Mouse (Mus musculus) layer of hippocampus, postnatal 14 days (tissue): ENCODE measurements at regions not wholly inside any gene's neighbourhood (a gene's known extent, or its start where the extent isn't known, plus 50 kb on each side); places are given as distances from the start of the nearest gene placed in this dataset.

Experiments
- DNase-seq, 2 experiments: peaks; one replicate each; pipeline ENCODE4 v3.0.0; 2021 to 2022; ENCODE audit warnings: low spot score in 2 of 2, mixed read lengths in 1 of 2

DNA sequence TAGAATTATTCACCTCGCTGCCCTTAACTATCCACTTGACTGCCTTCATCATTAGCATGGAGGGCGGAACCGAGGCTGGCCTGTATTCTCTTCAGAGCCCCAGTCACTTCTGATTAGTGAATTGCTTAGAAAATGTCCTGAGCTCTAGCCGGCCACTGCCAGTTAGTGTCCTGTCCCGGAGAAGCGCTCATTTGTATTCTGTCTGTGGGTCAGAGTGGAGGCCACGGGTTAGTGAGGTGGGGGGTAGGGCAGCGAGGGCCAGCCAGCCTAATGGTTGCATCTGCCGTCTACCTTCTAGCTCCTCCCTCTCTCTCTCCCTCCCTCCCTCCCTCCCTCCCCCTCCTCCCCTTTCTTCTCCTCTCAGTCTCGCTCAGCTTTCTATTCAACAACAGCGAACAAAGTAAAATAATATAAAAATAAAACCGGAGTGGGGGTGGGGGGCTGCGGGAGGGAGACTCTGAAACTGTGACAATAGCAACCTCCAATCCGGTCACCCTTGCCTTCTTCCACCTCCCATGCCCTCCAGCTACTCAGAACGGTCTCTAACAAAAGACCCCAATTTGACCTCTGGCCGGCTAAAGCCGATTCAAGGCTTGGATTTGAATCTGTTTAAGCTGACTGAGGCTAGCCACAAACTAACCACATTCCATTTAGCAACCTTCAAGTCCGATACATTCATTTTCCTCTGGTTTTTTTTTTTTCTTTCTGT lies 155.6 kb upstream of the Klf3 start:
- peak; percentile 32 to 47 for DNase-seq

DNA sequence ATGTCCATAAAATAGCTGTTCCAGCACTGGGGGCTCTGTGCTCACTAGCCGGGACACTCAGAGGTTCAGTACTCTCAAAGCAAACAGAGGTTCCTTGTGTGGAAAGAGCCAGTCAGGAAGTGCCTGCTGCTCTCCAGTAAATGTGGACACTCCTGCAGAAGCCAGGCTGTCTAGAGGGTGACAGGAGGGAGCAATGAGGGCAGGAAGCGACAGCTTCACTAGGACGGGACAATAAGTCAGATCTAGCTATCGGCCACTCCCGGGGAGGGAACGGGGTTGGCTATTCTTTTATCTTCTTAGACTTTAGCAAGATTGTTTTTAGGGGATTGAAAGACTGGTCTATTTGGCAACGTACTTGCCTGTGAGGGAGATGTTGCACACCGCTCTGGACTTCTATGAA lies 154.7 kb upstream of the Klf3 start:
- peak in 1 of 2 experiments; percentile 16 for DNase-seq

DNA sequence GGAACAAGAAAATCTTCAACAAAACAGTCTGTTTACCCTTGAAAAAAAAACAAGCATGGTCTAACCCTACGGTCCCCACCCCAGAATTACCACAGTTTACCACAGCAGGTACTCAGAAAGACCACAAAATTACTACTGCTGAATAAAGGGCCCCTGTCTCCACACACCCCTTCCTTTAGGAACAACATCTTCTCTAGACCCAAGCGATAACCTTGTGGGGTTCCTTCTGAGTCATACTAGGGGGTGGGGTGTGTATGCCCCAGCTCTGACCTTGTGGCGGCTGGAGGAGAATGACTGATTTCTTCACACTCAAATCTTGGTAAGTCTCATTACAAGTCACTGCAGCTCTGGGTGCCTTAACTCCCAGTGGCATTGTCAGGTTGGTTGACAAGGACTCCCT lies 151.8 kb upstream of the Klf3 start:
- no peak for DNase-seq

DNA sequence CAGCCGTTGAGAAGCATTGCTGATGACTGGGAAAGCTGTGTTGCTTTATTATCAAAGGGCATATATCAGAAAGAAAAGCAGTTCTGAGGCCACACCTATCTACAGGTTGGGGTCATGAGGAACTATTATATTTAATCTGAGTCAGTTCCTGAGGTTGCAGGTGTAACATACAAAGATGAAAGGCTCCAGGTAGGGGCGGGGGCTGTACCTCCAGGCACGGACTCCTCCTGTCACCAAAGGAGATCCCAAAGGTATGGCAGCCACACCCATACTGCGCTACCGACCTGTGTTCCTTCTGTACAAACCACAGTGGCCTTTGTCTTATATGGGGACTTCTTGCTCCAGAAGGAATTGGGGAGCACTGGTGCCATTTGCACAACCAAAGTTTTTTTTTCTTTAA lies 149.4 kb upstream of the Klf3 start:
- DNase-seq: no peak

DNA sequence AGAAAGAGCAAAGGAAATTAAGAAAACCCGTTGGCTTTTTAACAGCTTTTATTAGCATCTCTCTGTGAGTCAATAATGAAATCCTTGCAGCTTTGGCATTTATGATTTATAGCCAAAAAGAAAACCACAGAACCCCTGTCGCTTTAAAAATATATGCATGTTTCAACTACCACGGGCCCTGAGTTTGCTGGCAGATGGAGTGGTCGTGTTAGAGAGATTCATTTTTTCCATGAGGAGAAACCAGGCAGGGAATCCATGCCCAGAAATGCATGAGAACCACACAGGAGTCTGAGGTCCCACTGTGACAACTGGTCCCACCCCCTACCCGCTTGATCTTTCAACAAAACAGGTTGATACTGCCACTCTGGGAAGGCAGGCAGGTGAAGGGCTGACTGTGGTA lies 147.9 kb upstream of the Klf3 start:
- no peak for DNase-seq

DNA sequence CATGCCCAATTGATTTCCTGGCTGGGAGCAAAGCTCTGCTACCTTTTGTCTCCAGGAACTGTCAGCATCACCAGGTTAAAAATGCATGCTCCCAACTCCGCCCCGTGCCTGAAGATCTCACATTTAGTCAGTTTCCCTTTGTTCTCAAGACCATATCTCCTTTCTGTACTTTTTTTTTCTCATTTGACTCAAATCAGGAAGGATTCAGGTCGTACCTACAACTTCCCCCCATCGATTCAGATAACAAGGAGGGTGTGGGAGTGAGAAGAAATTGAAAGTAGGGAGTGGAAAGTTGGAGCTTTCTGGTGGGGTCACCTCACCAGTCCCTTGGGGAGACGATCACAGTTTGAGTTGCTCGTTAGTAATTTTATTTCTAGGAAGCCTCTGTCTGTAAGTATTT lies 141.2 kb upstream of the Klf3 start:
- no peak for DNase-seq

DNA sequence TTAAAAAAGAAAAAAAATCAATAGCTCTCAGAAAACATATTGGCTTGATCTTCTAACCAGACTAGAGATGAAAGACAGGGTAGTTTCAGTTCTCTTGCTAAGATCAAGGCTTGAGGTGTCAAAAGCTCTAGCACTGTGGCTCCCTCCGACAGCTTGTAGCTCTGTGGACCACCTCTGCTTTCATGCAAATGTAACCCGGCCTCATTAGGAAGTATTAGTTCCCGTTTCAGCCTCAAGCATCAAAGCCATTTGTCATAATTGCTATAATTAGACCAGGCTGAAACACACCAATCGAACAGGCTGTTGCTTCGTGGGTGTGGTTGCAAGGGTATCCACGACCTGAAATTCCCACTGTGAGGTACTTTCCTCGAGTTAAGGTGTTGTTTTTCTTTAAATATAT lies 140.7 kb upstream of the Klf3 start:
- no peak for DNase-seq

DNA sequence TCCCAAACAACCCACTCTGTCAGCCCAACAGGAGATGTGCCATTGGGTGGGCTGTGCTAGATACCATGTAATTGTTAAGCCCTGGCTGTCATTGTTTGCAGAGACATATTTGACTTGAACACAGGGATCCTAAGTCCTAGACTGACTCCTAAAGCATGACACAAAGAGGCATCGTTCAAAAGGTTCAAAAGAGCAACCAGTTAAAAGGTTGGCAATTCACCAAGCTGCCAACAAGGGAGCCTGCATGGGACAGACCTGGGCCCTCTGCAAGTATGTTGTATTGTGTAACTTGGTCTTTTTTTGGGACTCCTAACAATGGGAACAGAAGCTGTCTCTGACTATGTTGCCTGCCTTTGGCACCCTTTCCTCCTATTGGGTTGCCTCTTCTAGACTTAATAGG lies 139.4 kb upstream of the Klf3 start:
- no peak for DNase-seq

DNA sequence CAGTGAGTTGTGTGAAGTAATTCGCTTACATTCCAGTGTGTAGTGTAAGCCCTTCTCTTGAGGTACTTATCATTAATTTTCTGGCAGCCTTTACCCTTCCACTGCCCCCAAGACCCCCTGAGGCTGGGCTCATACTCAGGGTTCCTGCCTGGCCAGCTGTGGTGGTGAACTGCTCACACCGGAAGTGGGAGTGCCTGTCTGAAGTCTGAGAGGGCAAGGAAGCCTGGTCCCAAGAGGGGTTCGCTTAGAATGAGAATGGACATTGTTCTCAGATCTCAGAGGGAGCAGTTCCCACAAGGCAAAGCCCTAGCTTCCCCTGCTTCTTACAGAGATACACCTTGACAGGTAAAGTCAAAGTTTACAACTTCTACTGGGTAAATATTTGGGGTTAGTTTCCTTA lies 138.1 kb upstream of the Klf3 start:
- DNase-seq: no peak

DNA sequence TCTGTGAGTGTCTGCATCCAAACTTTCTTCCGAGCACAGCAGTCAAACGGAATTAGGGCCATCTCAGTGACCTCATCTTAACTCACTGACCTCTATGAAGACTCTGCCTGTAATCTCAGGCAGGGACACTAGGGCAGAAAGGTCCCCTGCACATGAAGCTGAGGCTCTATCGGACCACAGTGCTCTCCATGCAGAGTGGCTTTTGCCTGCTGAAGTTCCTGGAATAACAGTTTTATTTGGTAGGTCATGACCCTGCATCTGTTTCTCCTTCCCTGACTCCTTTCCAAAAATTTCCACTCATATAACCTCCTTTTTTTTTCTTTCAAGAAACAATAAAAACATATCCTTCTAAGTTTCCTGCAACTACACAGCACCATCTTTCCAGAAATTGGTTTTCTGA lies 136.9 kb upstream of the Klf3 start:
- DNase-seq: no peak

DNA sequence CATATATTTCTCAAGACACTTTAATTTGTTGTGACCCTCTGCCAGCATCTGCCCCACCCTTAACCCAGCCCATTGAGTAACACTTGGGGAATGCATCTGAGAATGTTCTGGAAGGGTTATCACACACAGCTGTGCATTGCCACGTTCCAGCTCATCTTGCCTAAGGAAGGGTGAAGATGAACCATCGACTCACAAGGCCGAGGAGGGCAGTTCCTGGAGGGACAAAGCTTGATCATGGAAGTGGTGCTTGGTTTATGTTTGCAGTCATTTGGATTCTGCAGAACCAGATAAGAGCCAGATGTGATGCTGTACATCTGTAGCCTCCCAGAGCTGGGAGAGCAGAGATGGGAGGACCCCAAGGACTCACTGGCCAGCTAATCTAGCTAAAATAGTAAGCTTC lies 136.1 kb upstream of the Klf3 start:
- no peak for DNase-seq

DNA sequence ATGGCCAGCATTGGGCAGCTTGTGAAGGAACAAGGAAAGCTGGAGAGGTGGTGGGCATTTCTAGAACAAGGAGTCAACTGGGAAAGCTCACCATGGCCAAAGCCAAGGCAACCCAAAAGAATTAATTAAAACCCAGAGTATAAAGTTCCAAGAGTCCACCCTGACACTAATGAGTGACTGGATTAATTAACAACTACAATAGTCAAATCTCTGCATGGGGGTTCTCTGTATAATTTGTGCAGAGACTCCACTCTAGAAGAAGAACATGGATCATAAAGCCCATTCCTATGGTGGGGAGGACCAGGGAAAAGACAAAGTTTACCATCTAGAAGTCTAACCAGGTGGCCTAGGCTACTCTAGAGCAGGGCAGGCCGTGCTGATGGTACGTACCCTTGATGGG lies 129.3 kb upstream of the Klf3 start:
- DNase-seq: no peak

DNA sequence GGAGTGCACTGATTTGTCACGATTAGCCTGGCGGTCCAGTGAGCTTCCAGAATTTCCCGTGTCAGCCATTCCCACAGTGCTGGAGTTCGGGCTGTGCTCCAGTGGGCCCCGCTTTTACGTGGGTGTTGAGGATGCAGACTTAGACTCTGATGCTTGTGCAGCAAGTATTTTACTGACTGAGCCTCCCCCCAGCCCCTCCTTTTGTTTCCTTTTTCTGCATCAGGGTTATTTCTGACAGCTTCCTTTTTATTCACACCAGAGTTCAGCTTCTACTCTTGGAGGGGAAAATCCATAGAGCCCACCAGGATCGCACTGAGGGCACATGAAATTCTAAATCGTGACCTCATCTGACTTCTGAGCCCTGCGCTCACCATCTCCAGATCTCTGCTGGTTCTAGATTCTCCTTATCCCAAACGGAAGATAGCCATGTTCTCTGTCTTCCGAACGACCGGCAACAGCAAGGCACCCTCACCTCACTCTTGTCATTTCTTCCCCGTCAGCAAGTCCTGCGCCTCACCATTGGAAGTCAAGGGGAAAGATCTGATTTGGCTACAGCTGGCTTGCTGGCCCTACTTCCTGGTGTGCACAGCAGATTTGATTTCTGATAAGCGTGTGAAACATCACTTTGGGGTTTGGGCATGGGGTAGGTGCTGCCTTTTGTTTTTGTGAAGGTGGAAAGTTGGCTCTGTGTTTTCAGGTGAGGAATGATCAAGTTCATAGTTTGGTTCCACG lies 126.8 kb upstream of the Klf3 start:
- DNase-seq: no peak

DNA sequence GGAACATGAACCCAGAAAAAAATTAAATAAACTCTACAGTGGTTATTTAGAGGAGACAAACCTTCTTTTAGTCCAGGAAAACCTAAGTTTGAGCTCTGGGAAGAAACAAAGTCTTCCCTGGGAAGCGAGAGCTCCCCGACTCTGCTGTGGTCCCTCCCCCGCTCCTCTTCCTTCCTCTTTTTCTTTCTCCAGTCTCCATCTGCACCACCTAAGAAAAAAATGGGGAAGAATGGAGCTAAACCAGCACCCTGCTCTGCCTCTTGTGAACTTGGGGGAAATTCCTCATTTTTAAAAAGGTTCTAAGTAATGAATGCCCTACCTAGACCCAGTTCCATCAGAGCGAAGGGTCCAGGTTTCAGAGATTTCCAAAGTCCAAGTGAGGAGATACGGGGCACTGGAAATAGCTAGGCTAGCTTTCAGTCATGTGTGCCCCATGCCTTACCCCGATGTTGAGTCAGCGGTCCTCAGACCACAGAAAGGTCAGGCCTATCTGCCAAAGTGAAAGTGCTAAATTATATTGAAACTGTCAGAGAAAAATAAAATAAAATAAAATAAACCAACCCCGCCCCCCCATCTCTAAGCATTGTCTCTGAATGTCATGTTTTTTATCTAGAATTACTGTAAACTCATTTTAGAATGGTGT lies 126.1 kb upstream of the Klf3 start:
- no peak for DNase-seq

DNA sequence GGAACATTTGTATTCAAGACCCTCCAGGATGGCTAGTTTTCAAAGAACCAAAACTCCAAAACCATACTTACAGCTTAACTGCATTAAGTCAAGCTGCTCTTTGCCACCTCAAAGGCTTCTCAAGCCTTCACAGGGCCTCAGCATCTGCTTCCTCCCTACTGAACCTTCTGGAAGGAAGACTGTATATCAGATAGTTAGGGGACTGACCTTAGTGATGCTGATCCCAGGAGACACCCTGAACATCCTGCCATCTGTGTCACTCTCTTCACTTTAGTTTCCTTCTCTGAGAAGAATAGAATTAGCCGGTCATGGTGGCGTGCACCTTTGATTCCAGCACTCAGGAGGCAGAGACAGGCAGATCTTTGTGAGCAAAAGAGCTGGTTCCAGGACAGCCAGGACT lies 124.5 kb upstream of the Klf3 start:
- DNase-seq: no peak

DNA sequence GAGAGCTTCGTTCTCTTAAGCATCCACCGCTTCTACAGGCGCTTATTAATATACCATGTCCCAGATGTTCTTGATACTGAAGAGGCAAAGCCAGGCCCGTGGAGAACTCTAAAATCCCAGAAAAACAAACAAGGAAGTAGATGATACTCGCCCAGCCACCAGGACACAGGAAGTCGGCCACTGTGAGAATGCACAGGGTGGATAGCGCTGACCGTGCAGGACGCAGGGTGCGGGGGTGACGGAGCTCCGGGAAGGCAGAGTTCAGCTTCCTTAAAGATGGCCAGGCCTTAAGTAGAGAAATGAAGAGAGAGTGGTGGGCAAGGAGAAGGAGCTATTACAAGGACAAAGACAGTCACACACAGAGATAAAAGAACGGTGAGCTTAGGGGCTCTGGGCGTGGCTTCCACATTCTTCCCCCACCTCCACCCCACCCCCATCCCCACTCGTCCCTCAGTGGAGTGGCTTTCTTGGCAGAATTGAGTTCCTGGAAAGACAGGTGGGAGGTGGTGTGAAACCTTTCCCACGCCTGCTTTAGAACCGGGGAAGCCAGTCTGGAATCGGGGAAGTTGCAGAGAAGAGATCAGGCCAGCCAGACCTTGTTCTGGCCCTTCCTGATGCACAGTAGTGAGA lies 123.1 kb upstream of the Klf3 start:
- no peak for DNase-seq

DNA sequence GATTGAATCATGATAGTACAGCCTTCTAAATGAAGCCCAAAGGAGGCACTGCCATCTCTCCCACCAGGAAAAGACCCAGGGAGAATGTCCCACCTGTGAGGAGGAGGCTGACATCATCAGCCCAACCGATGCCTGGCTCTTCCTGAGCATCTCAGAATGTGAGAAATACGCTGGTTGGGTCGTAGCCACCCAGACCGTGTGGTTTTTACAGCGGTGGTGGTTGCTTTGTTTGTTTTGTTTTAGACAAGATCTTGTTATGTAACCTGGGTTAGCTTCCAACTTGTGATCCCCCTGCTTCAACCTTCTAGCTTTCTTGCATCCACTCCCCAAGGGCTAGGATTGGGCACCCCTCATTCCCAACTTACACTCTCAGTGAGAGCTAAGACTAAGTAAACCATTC lies 122.0 kb upstream of the Klf3 start:
- DNase-seq: no peak

DNA sequence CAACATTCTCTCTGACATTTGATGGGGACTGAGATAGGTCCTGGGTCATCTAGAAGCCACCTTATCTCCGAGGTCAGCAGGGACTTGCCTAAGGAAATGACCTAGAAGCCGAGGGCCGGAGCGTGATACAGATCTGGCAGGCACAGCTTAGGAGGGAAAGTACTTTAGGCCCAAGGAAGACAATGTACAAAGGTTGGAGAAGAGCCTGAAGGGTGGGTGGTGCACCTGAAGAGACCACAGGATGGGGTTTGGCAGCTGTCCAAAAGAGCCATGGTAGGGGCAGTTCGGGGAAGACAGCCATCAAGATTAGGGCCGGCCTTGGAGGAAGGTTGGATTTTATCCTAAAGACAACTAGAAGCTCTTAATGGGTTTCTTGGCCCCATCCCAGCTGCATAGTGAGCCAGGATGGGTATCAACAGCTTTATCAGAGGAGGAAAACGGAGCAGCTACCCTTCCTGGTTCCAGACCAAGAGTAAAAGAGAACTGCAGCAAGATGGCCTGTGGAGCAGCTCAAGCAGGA lies 120.8 kb upstream of the Klf3 start:
- DNase-seq: no peak

DNA sequence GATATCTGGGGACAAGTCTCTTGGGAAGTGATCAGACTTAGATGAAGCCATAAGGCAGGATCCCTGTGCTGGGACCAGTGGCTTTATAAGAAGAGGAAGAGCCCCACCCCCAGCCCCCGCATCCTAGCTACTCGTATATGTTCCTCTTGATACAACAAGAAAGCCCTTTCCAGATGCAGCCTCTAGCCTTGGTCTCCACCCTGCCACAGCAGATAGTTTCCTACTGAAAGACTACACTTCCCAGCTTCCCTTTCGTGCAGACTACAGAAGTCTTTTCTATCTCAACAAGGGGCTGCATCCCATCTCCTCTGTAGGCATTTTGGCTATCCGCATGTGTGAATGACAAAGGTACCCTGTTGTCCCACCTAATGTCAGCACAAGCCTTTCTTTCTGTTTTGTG lies 119.8 kb upstream of the Klf3 start:
- no peak for DNase-seq

DNA sequence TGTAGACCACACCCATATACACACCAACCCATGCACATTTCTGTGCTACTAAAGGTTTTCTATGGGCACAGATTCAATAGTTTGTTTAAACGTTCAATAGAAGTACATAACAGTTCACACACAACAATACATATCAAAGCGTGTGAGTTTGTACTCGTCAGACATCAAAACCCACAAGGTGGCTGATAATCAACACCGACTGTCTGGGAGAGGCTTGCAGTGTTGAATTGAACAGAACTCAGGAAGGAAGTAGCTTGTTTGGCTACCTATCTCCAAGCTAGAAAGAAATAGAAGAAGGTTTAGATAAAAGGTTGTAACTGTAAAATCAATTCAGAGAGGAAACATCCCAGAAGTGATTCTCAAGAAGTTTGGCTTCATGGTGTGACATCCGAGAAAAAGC lies 118.9 kb upstream of the Klf3 start:
- DNase-seq: no peak

DNA sequence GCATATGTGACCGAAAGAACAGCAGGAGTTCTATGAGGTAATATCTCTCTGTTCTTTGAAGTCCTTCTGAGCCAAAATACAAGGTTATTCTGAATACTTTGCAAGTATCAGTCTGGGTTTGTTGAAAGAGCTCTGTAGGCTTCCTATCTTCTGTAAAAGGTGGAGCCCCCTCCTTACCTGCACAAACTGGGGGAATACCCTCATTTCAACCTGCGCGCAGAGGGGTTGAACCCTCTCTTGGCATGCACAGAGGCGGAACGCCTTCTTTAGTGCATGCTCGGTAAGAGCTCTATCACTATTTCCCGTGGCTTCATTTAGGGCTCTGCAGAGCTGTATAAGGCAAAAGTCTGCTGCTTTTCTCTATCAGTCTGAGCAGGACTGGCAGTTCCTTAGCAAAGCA lies 113.0 kb upstream of the Klf3 start:
- DNase-seq: no peak
